Mouse (Mus musculus) testis, adult 2 months (tissue): ENCODE results near the gene AC170998.1.

Experiments used
- CTCF ChIP-seq: fragments of 200-500 bp; IDR thresholded peaks from 2 replicates; pipeline ENCODE4 v1.5.1; 2012; ENCODE audit warnings: low read depth, mild to moderate bottlenecking, inconsistent platforms, low read length, moderate library complexity; ENCODE audit not compliant: control insufficient read depth, insufficient read depth, insufficient replicate concordance
- POLR2A ChIP-seq: fragments of 200-500 bp; IDR thresholded peaks from 2 replicates; pipeline ENCODE4 v1.6.1; 2012; ENCODE audit warnings: low read depth, mild to moderate bottlenecking, inconsistent platforms, low read length, moderate library complexity; ENCODE audit not compliant: control insufficient read depth

DNA sequence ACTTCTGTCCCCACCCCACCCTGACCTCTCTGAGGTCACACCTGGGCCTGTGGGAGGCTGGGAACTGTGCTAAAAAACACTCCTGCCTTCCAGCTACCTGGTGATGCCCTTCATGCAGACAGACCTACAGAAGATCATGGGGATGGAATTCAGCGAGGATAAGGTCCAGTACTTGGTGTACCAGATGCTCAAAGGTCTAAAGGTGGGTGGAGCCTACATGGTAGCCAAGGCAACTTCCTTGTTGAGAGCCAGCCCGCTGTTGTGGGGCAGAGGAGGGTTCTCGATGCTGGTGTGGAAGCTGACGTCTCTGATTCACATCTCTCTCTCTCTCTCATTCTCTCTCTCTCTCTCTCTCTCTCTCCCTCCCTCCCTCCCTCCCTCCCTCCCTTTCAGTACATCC lies 49.3 kb downstream of the AC170998.1 start:
- TF ChIP-seq CTCF (no peak), POLR2A (no peak)
